Mouse (Mus musculus): Measurements from ENCODE around the gene Lipt1.
A peak's percentile ranks its signal among the peaks of the same experiment; 100 is the strongest.

Gene Lipt1

DNA sequence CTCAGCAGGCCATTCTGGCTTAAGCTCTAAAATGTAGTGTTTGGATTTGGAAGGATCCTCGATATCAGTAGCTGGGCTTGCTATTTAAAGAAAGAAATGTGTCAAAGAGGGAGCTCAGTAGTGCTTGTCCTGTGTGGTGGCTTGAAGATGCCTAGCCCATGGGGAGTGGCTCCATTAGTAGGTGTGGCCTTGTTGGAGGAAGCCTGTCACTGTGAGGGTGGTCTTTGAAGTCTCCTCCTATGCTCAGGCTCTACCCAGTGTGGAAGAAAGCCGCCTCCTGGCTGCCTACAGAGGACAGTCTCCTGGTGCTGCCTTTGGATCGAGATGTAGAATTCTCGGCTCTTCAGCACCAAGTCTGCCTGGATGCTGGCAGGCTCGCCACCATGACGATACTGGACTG, 28.8 kb downstream of the Lipt1 start:
- DNase-seq = no peak

GRCm38 (mm10) chr1:37903178-37903577, 31.6 kb downstream of the Lipt1 start:
- DNase-seq = peak; percentile 22 to 48

DNA sequence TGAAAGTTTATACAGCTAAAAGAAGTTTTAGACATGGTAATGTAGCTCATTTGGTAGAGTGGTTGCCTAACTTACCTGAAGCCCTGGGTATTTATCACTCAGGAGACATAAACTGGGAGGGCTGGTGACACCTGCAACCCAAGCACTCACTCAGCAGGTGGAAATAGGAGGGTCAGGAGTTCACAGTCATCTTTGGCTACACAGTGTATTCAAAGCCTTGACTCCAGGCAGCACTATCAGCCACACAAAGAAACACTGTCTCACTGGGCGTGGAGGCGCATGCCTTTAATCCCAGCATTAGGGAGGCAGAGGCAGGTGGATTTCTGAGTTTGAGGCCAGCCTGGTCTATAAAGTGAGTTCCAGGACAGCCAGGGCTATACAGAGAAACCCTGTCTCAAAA, 41.2 kb downstream of the Lipt1 start:
- DNase-seq = no peak

DNA sequence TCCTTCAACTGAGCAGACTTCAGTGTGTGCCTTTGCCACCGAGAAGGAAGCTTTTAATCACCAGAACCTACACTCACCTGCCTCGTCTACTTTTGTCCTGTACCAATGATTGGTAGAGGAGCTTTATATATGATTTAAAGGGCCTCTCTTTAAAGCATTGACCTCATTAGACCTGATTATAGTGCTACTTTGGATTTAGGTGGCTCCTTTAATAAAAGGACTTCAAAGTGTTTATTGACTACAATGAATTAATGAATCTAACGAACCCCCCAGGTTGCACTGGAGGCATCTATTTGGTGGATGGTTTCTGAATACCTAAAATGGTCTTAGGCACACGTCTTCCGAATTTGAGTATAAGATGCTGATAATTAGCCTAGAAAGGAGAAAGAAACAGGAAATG, 44.9 kb downstream of the Lipt1 start, which contains the start of gene Lyg2:
Lyg2 (minus strand) TSS at position 101 of the 400 bp plus-strand sequence.
- no peak for DNase-seq

GRCm38 (mm10) chr1:37917666-37918065, 46.1 kb downstream of the Lipt1 start:
- DNase-seq = no peak

- DNase-seq = no peak
These were observed 46.6 kb downstream of the Lipt1 start for GRCm38 (mm10) chr1:37918096-37918495.

- peak; percentile 45 to 52 for DNase-seq
These were observed 51.0 kb downstream of the Lipt1 start for GRCm38 (mm10) chr1:37922536-37922935.
